Mouse (Mus musculus) cerebellum, adult 11 months (tissue): Measurements from ENCODE around the gene Plxna4.

Experiments
- DNase-seq: peaks from one replicate; pipeline ENCODE4 v3.0.0; 2022

The Plxna4 gene

GRCm38 (mm10) chr6:32231383-32231782 lies 356.6 kb downstream of the Plxna4 start:
- no peak for DNase-seq

GRCm38 (mm10) chr6:32226636-32227035 lies 361.4 kb downstream of the Plxna4 start:
- DNase-seq = no peak

- DNase-seq = no peak
These were observed 363.8 kb downstream of the Plxna4 start for GRCm38 (mm10) chr6:32224007-32224703.

- no peak for DNase-seq
These were observed 367.2 kb downstream of the Plxna4 start for GRCm38 (mm10) chr6:32220765-32221164.

GRCm38 (mm10) chr6:32218544-32218943 lies 369.4 kb downstream of the Plxna4 start:
- no peak for DNase-seq

- DNase-seq = no peak
These were observed 375.6 kb downstream of the Plxna4 start for GRCm38 (mm10) chr6:32212439-32212838.

- DNase-seq = no peak
These were observed 377.9 kb downstream of the Plxna4 start for GRCm38 (mm10) chr6:32210139-32210538.

GRCm38 (mm10) chr6:32208951-32209350 lies 379.0 kb downstream of the Plxna4 start:
- DNase-seq = no peak

GRCm38 (mm10) chr6:32204253-32204652 lies 383.7 kb downstream of the Plxna4 start:
- DNase-seq = no peak

- no peak for DNase-seq
These were observed 384.6 kb downstream of the Plxna4 start for GRCm38 (mm10) chr6:32203389-32203788.

- DNase-seq = no peak
These were observed 385.3 kb downstream of the Plxna4 start for GRCm38 (mm10) chr6:32202664-32203192.

GRCm38 (mm10) chr6:32201506-32201905 lies 386.5 kb downstream of the Plxna4 start:
- peak; percentile 42 for DNase-seq

GRCm38 (mm10) chr6:32199616-32200015 lies 388.4 kb downstream of the Plxna4 start:
- peak; percentile 64 for DNase-seq

- no peak for DNase-seq
These were observed 391.1 kb downstream of the Plxna4 start for GRCm38 (mm10) chr6:32196913-32197312.

GRCm38 (mm10) chr6:32193046-32193445 lies 394.9 kb downstream of the Plxna4 start:
- DNase-seq = peak; percentile 57

GRCm38 (mm10) chr6:32184402-32184985 lies 403.5 kb downstream of the Plxna4 start:
- DNase-seq = no peak

GRCm38 (mm10) chr6:32183651-32184185 lies 404.3 kb downstream of the Plxna4 start:
- no peak for DNase-seq

- no peak for DNase-seq
These were observed 408.0 kb downstream of the Plxna4 start for GRCm38 (mm10) chr6:32180012-32180358.

GRCm38 (mm10) chr6:32179346-32180011 lies 408.5 kb downstream of the Plxna4 start:
- DNase-seq = no peak

- DNase-seq = no peak
These were observed 410.1 kb downstream of the Plxna4 start for GRCm38 (mm10) chr6:32177905-32178304.

GRCm38 (mm10) chr6:32167725-32168124 lies 420.3 kb downstream of the Plxna4 start:
- peak; percentile 9 for DNase-seq

GRCm38 (mm10) chr6:32160370-32160769 lies 427.6 kb downstream of the Plxna4 start:
- no peak for DNase-seq

GRCm38 (mm10) chr6:32159931-32160330 lies 428.1 kb downstream of the Plxna4 start:
- DNase-seq = no peak

GRCm38 (mm10) chr6:32158347-32158746 lies 429.6 kb downstream of the Plxna4 start:
- DNase-seq = no peak
